In the genomic region with DNA sequence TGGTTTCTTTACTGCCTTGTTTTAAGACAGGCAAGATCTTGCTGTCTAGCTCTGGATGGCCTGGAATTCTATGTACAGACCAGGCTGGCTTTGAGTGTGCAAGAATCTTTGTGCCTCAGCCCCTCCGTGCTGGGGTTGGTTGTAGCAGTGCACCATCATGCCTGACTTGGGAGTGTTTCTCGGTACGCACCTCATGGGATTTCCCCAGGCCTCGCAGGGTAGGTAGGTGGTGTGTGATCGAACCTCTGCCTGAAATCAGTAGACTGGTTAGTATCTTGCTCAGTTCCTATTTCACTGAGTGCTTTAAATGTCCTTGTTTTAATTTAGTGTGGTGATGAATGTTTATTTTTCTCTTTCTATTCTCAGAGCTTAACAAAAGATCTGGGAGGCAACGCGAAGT, we compare ENCODE assay signal across 15 mouse cellular contexts. TPM values are rescaled to one million over a fixed set of nuclear protein-coding genes. Genes with fewer than 3 reads are reported as not detected.
"Had no signal": no experiment of that assay in that cellular context is flagged by ENCODE, and none has a peak within 500 bp of the region (broad histone marks: within the 10 kb centered on the region; RNA-seq: fewer than 3 reads in every experiment).

No protein-coding gene starts in this region.

- H3K4me2 ChIP-seq: lung, embryonic 15.5 days; midbrain, embryonic 12.5 days; midbrain, embryonic 15.5 days; neural tube, embryonic 12.5 days; stomach, embryonic 15.5 days had no signal

- H3K4me3 ChIP-seq: lung, embryonic 15.5 days; megakaryocyte, embryonic 14.5 days; midbrain, embryonic 12.5 days; midbrain, embryonic 15.5 days; neural tube, embryonic 12.5 days; stomach, embryonic 15.5 days had no signal

- H3K9ac ChIP-seq: lung, embryonic 15.5 days; midbrain, embryonic 12.5 days; midbrain, embryonic 15.5 days; neural tube, embryonic 12.5 days; stomach, embryonic 15.5 days had no signal

- H3K27ac ChIP-seq: lung, embryonic 15.5 days; macrophage; midbrain, embryonic 12.5 days; midbrain, embryonic 15.5 days; neural tube, embryonic 12.5 days; stomach, embryonic 15.5 days; stomach, postnatal 0 days had no signal

- DNase-seq: lung, adult 18-20 months; lung, postnatal 14 days; lung, postnatal 36 days; right cerebral cortex, postnatal 14 days; thymus, postnatal 14 days; thymus, postnatal 36 days had no signal

- ATAC-seq: lung, postnatal 0 days; midbrain, embryonic 15.5 days had no signal

- H3K27me3 ChIP-seq: lung, embryonic 15.5 days; megakaryocyte, embryonic 14.5 days; midbrain, embryonic 12.5 days; midbrain, embryonic 15.5 days; neural tube, embryonic 12.5 days; stomach, embryonic 15.5 days had no signal

- H3K9me3 ChIP-seq: lung, embryonic 15.5 days; megakaryocyte, embryonic 14.5 days; midbrain, embryonic 12.5 days; midbrain, embryonic 15.5 days; neural tube, embryonic 12.5 days; stomach, embryonic 15.5 days had no signal

- H3K4me1 ChIP-seq: lung, embryonic 15.5 days; midbrain, embryonic 12.5 days; midbrain, embryonic 15.5 days; neural tube, embryonic 12.5 days; stomach, embryonic 15.5 days had no signal

RNA-seq across cellular contexts. Expression of gene Acsbg1, which starts 58.8 kb away (rescaled TPM):
- polyA plus RNA-seq: macrophage had no signal
